Mouse (Mus musculus) heart, postnatal 0 days (tissue): ENCODE results near the gene Tmem150a.

Experiments used
- CTCF ChIP-seq: IDR thresholded peaks from 2 replicates; pipeline ENCODE4 v1.5.1; 2016; ENCODE audit warnings: antibody characterized with exemption, control low read depth, low read depth
- EP300 ChIP-seq: IDR thresholded peaks from 2 replicates; pipeline ENCODE4 v1.6.1; 2016; ENCODE audit warnings: antibody characterized with exemption, low read depth

GRCm38 (mm10) chr6:72333111-72333510, 22.1 kb upstream of the Tmem150a start:
- TF ChIP-seq CTCF (no peak), EP300 (0 out of 2 replicates have a peak, but pooled peaks have one; percentile 9)
